Mouse (Mus musculus): ENCODE results near the gene Fcrla. TPM values are rescaled to one million over a fixed set of nuclear protein-coding genes. Genes with fewer than 3 reads are reported as not detected.
"Not testable (repeated sequence)": the region's sequence is repeated elsewhere in the genome, so short reads cannot be mapped to it uniquely, and the experiment has no call there.

Fcrla gene
- not detected for total RNA-seq (2021)

DNA sequence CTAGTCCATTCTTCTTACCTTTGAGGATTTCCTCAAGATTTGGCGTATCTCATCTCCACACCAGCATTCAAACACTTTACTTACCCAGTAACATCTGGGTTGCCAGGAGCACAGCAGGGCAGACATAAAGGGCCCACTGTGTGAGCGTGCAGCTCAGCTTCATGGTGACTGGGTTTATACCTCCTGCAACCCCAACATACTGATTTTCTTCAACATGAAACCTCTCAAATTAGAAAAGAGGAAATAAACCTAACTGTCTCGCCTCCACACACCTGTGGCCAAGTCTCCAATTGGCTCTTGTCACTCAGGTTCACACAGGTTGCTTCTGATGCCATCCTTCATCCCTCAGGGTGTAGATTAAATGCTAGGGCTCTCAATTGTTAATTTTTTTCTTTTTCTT is at the start of gene Fcrla:
Gene Fcrla, minus strand, starts transcription at position 206 of the 400 bp plus-strand sequence.
- DNase-seq (ENCODE audit: extremely low spot score in 1 of 2, low spot score in 1 of 2) = no peak

DNA sequence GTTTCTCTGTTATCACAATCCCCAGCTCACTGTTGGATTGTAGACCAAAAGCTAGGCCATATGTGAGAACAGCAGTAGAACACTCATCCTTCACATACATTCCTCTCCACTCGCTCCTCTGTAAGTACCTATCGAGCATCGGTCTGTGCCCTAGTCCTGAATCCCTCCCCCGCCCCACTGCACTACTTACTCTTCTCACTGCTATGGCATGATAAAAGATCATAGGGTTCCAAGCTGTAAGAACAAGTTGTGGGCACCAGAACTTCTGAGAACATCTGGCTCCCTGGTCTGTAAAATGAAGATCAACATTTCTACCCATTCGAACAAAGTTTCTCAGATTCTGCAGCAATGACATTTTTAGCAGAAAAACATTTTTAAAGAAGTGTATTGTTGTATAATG is 49.1 kb upstream of the Fcrla start, which contains the start of gene Fcgr2b:
Gene Fcgr2b, minus strand, starts transcription at position 101 of the 400 bp plus-strand sequence.
- DNase-seq (ENCODE audit: extremely low spot score in 1 of 2, low spot score in 1 of 2) = no peak

DNA sequence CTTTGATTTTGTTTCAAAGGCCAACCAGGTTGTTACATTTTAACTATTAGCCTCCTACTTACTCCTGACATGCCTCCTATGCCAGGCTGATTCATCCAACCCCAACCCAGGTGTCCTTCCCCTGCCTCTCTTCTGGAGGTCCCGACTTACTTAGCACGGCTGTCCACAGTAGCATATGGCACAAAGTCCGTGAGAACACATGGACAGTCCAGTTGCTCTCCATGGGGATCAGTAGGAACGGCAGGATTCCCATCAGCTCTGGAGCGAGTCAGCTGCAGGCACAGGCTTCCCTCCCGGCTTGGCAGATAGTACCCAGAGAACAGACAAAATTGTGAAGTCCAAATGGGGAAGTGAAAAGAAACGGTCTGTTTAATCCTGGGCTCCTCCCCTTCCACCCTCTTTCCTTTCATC is 48.4 kb upstream of the Fcrla start:
- DNase-seq (ENCODE audit: extremely low spot score in 1 of 2, low spot score in 1 of 2) = no peak

DNA sequence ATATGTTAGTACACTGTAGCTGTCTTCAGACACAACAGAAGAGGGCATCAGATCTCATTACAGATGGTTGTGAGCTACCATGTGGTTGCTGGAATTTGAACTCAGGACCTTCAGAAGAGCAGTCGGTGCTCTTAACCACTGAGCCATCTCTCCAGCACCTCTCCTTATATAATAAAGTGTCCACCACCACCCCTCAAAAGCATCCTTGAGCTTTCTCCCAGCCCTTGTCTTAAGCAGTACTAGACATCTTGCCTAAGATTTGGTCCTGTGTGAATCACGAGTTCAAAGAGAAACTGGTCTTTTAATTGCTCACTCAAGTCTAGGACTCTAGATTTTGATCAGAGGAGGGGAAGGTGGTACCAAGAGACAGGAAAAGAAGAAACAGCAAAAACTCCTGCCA is 48.0 kb upstream of the Fcrla start:
- not testable (repeated sequence) for DNase-seq (ENCODE audit: extremely low spot score in 1 of 2, low spot score in 1 of 2)

DNA sequence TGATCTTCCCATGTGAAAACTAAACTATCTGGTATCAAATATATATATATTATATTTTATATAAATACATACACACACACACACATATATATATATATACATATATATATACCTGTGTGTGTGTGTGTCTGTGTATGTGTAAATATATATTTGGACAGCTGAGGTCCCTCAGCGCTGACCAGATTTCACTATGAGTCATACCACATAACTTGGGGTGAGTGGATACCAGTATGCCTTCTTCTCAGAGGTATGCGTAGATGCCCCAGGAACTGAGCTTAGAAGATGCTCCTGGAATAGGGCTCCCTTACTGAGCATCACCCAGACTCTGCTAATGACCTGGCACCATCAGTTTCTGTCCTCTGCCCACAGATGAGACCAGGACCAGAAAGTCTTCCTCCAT is 47.4 kb upstream of the Fcrla start:
- DNase-seq (ENCODE audit: extremely low spot score in 1 of 2, low spot score in 1 of 2) = no peak

DNA sequence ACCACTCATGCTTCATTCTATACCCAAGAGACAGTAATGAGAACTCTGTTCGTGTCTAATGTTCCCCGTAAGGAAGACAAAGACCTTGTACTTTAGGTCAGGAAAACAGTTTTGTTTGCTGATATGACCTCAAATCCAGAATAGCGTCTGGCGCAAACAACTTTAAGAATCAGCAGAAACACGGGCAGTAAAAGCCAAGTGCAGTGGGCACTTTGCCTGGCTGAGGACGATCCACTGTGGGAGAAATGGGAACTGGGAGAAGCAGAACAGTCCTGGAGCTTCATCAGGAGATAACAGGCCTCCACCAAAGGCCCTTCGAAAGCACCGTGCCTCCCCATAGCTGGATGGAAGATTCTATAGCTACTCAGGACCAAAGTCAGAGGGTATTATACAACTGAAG is 46.8 kb upstream of the Fcrla start:
- DNase-seq (ENCODE audit: extremely low spot score in 1 of 2, low spot score in 1 of 2) = no peak

DNA sequence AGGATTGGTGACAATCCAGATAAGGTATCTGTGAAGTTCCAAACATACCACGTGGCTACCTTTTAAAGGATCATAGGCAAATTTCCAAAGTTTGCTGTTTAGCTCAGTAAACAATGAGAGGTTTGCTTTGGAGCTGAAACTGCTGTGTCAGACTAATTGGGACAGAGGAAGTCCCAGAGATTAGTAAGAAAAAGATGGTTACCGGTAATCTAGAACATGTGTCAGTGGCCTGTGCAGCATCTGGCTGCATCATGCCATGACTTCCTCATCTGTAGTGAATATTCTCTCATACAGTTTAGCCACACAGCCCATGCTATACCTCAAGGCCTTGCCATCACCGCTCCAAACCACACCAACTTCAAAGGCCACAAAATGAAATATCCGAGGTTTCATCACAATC is 45.6 kb upstream of the Fcrla start:
- no peak for DNase-seq (ENCODE audit: extremely low spot score in 1 of 2, low spot score in 1 of 2)

DNA sequence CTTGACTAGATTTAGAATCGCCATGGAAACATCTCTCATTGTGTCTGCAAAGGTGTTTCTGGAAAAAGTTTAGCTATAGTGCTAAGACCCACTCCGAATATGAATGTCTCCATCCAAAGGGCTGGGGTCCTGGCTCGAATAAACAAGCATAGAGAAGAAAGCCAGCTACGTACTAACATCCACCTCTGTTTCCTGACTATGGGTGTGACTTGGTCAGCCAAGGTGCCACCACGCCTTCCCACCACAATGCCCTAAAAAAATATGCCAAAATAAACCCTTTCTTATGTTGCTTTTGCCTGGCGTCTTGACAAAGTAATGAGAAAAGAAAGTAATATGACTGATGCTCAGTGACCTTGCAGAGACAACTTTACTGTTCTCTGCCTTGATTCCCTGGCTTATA is 45.1 kb upstream of the Fcrla start:
- DNase-seq (ENCODE audit: extremely low spot score in 1 of 2, low spot score in 1 of 2) = no peak

DNA sequence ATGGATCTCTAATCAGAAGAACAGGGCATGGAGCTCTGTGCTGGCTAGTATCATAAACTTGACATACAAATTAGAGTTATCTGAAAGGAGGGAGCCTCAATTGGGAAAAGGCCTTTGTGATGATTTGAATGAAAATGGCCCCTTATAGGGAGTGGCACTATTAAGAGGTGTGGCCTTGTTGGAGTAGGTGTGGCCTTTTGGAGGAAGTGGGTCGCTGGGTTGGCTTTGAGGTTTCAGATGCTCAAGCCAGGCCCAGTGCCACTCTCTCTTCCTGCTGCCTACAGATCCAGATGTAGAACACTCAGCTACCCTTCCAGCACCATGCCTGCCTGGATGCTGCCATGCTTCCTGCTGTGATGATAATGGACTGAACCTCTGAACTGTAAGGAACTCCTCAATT is 41.2 kb upstream of the Fcrla start:
- DNase-seq (ENCODE audit: extremely low spot score in 1 of 2, low spot score in 1 of 2) = no peak

DNA sequence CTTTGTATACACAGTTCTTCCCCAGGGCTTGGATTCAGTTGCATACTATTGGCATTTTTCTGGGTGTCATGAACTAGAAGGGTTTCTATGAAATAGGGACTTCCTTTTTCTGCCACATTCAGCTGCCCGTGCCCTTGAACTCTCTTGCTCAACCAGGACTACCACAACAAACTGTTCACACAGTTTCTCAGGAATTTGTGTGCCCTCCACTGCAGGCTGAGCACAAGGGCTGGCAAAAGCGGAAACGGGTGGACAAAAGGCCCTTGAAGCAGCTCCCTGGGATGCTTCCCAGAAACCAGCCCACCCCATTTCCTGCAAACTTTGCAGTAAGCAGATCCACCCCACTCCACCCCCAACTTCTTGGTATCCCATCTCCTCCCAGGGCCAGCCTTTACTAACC is 40.2 kb upstream of the Fcrla start:
- DNase-seq (ENCODE audit: extremely low spot score in 1 of 2, low spot score in 1 of 2) = no peak

DNA sequence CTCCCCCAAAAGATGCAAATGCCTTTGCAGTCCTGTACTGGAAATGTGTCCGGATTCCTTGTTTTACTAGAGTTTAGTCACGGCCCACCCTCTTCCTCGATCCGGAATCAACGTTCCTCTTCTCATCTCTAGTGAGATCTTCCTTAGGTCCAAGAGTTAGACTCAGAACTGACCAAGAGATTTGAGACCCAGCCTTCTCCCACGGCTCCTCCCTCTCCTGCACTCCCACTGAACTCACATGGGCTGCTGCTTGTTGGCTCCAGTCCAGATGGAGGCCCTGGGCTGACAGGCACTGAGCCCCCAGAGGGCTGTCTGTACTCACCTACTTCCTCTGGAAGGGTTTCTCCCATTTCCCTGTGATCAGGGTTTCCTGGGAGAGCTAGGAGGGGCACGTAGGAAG is 35.7 kb upstream of the Fcrla start:
- no peak for DNase-seq (ENCODE audit: extremely low spot score in 1 of 2, low spot score in 1 of 2)

DNA sequence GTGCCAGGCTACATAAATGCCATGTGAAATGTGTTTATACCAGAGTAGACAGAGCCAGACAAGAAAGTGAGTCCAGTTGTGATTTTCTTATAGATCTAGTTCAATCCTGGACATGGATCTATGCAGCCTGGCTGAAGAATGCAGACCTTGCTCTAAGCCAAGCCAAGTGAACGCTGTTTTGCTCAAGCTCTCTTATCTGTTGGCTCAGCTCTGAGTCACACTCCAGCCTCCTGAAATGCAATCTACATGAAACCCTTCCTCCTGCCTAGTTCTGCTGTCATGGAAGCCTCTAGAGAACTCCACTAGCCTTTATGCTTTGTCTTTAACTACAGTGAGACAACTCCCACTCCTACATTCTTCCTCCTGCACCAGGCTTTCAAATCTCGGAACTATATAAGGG is 34.9 kb upstream of the Fcrla start:
- no peak for DNase-seq (ENCODE audit: extremely low spot score in 1 of 2, low spot score in 1 of 2)

DNA sequence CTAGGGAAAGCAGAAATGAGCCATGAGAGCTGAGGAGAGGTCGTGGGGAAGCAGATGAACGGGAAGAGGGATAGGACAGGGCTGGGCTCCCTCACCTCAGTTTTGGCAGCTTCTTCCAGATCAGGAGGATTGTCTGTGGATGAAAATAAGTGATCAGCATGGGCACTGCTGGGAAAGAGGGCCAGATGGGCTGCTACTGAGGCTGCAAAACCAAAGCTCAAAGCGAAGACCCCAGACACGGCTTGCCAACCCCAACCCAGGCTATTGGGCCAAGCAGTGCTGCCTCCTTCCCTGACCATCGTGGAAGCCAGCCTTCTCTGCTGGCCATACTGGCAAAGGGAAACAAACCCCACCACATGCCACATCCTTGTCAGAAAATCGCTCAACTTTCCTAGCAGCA is 33.7 kb upstream of the Fcrla start:
- DNase-seq (ENCODE audit: extremely low spot score in 1 of 2, low spot score in 1 of 2) = no peak

DNA sequence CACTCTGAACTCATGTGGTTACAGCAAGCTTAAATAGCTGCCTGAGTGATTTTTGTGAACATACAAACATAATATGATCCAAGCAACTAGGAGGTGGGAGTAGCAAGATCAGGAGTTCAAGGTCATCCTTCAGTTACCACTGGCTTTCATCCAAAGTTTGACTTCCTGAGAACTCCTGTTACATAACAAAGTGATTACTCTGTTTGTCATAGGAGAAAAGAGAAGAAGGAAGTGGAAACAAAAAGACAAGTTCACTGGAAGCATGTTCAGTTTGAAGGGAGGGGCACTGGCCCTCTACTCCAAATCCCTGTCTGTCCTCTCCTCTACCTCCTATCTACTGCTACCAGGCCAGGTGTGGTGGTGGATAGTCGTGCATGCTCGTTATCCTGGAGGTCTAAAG is 32.4 kb upstream of the Fcrla start:
- DNase-seq (ENCODE audit: extremely low spot score in 1 of 2, low spot score in 1 of 2) = no peak

DNA sequence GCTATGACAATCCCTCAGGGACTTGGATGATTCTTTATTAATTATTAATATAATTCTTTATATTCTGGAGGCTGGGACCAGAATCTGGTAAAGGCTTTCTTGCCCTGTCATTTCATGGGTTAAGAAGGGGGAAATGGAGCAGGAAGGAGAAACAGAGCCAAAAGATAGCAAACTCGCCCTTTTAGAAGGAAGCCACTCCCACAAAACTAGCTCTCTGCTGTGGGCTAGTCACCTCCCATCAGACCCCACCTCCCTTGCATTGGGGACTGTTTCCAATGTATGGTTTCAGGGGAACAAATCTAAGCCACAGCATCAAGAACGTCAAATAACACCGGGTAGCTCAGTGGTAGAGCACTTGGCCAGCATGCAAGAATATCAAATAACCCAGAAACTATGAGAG is 30.8 kb upstream of the Fcrla start:
- no peak for DNase-seq (ENCODE audit: extremely low spot score in 1 of 2, low spot score in 1 of 2)

DNA sequence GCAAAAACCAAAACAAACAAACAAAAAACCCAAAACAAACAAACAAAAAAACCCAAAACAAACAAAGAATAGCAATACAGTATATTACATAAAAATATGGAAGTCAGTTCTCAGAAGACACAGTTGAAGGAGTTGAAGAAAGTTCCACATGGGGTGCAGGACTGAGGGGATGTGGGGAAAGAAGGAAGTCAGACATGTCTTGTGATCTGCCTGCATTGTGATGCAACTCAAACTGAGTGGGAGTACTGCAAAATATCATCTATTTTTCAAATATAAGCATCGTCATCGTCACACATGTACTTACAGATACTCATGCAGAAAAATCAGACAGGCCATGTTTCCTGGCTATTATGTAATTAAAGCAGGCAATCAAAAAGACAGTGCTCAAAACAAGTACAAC is 25.8 kb upstream of the Fcrla start:
- no peak for DNase-seq (ENCODE audit: extremely low spot score in 1 of 2, low spot score in 1 of 2)

DNA sequence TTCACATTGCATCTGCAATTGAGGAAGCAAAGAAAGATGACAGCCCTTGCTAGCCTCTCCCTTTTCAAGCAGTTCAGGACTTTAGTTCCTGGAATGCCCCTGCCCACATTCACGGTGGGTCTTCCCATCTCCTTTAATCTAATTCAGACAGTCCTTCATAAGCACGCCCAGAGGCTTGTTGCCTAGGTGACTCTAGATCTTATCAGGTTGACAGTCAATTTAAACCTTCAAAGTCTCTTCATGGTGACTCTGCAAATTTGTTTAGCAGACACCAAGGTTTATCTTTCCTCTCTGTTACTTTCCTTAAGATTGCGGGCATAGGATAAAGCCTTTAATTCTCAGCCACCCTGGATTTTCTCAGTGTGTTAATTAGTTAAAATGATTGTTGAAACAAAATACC is 23.4 kb upstream of the Fcrla start:
- DNase-seq (ENCODE audit: extremely low spot score in 1 of 2, low spot score in 1 of 2) = no peak

DNA sequence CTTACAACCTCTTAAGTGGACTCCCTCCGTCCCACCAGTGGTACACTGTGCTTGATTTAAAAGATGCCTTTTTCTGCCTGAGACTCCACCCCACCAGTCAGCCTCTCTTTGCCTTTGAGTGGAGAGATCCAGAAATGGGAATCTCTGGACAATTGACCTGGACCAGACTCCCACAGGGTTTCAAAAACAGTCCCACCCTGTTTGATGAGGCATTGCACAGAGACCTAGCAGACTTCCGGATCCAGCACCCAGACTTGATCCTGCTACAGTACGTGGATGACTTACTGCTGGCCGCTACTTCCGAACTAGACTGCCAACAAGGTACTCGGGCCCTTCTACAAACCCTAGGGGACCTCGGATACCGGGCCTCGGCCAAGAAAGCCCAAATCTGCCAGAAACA is 17.5 kb upstream of the Fcrla start:
- DNase-seq (ENCODE audit: extremely low spot score in 1 of 2, low spot score in 1 of 2) = not testable (repeated sequence)

DNA sequence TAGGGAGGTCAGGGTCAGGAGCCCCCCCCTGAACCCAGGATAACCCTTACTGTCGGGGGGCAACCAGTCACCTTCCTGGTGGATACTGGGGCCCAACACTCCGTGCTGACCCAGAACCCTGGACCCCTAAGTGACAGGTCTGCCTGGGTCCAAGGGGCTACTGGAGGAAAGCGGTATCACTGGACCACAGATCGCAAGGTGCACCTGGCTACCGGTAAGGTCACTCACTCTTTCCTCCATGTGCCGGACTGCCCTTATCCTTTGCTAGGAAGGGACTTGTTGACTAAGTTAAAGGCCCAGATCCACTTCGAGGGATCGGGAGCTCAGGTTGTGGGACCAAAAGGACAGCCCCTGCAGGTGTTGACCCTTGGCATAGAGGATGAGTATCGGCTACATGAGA is 16.8 kb upstream of the Fcrla start:
- not testable (repeated sequence) for DNase-seq (ENCODE audit: extremely low spot score in 1 of 2, low spot score in 1 of 2)

DNA sequence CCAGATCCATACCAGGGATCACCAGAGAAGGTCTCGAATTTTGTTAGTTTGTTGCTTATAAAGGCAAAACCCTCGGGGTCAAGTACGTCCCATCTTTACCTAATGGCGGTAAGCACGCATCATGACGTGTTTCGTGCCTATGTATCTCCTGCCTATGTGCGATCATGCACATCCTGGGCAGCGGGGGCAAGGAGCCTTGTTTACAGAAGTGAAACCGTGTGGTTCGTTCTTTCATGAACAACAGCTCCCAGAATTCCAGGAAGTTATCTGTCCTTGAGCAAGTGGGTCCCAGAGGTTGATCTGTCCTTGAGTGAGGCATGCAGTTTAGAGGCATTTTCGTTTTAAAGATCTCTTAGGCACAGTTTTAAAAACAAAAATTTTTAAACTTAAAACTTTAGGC is 11.9 kb upstream of the Fcrla start:
- no peak for DNase-seq (ENCODE audit: extremely low spot score in 1 of 2, low spot score in 1 of 2)

DNA sequence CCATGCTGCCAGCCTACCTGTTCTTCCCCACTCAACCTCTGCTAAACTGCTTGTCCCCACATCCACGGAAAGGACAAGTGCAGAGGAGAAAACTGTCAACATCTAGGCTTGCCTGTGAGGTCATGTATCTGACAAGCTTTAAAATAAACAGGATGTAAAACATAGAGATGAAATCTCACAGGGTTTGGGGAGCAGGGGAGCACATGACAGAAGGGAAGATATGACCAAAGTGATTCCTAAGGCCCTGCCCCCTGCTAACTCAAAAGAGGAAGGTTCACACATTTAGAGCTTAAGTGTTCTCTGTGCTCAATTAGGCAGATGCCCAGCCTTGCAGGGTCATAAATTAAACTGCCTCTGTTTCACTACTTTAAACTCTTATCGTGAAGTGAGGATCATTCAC is 7.0 kb upstream of the Fcrla start:
- DNase-seq (ENCODE audit: extremely low spot score in 1 of 2, low spot score in 1 of 2) = no peak

DNA sequence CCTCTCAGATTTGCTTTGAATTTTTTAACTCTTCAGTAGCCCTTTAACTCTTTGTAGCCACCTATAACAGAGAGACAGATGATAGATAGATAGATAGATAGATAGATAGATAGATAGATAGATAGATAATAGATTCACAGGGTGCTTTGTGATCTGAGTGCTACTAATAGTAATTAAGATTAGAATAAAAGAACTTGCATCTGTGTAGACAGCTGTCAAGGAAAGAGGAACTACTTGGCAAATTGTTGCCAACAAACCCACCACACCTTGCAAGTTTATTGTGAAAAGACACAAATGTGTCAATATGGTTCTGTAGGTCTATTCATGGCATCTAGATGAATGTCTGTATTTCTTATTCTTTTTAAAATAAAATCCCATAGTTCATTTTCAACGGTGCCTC is 6.6 kb upstream of the Fcrla start:
- DNase-seq (ENCODE audit: extremely low spot score in 1 of 2, low spot score in 1 of 2) = no peak

DNA sequence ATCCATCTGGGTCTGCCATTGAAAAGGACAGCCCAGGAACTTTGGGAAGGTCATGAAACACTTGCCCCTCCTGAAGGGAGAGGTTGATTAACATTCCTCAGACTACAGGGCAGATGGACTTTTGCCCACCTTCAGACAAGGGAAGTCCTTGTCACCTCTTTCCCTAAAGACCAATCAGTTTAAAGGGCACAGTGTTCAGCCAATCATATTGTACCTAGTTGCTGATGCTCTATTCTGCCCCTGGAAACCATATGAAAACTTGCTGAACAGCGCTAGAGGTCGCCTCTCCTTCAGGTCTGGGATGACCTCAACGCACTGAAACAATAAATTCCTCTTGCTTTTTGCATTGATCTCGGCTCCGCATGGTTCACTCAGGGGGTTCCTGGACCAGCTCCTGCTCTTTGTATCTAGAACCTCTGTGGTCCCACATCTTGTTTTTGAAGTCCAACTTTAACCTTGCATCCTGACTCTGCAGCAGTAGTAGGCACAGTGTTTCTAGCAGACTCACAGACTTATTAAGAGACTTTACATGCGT is 6.1 kb upstream of the Fcrla start:
- no peak for DNase-seq (ENCODE audit: extremely low spot score in 1 of 2, low spot score in 1 of 2)

Measured in layer of hippocampus, postnatal 25 days (tissue).